Mouse (Mus musculus) MEL (cell line): ENCODE data around the gene Cnih3. TPM values are rescaled to one million over a fixed set of nuclear protein-coding genes. Genes with fewer than 3 reads are reported as not detected.

ENCODE experiments used
- DNase-seq: peaks from one replicate; pipeline ENCODE4 v3.0.0; 2011; ENCODE audit warnings: low read depth, low spot score
- H3K27ac ChIP-seq: 2 replicates; pipeline ENCODE4 v1.5.1; 2012; ENCODE audit warnings: low read depth, mild to moderate bottlenecking, control low read depth, low read length, moderate library complexity; ENCODE audit not compliant: control insufficient read depth
- H3K27me3 ChIP-seq, 2 experiments: fragments of 150-350 bp in 1 of 2; sonication (generic) in 1 of 2; 2 replicates each; pipeline ENCODE4 v1.6.1; 2012; ENCODE audit warnings: low read length in 2 of 2, mild to moderate bottlenecking in 2 of 2, improper control_type of control experiment in 1 of 2, moderate library complexity in 1 of 2; ENCODE audit not compliant: insufficient read depth in 2 of 2, control insufficient read depth in 1 of 2
- H3K36me3 ChIP-seq, 2 experiments: 2 replicates each; pipeline ENCODE4 v1.6.1; 2012 to 2014; ENCODE audit warnings: low read length in 2 of 2, improper control_type of control experiment in 1 of 2, inconsistent platforms in 1 of 2, mild to moderate bottlenecking in 1 of 2; ENCODE audit not compliant: insufficient read depth in 2 of 2, control insufficient read depth in 1 of 2
- H3K4me1 ChIP-seq, 2 experiments: fragments of 150-350 bp in 1 of 2; sonication (generic) in 1 of 2; 2 replicates each; pipeline ENCODE4 v1.6.1; 2012; ENCODE audit warnings: low read length in 2 of 2, improper control_type of control experiment in 1 of 2, mild to moderate bottlenecking in 1 of 2; ENCODE audit not compliant: insufficient read depth in 2 of 2, control insufficient read depth in 1 of 2
- H3K4me3 ChIP-seq, 2 experiments: fragments of 150-350 bp in 1 of 2; sonication (generic) in 1 of 2; 2 replicates each; pipeline ENCODE4 v1.5.1; 2012; ENCODE audit warnings: low read depth in 2 of 2, low read length in 2 of 2, mild to moderate bottlenecking in 2 of 2, moderate library complexity in 2 of 2, control low read depth in 1 of 2, improper control_type of control experiment in 1 of 2; ENCODE audit not compliant: control insufficient read depth in 1 of 2, insufficient read depth in 1 of 2
- H3K79me2 ChIP-seq: 2 replicates; pipeline ENCODE4 v1.6.1; 2012; ENCODE audit warnings: mild to moderate bottlenecking, low read length, moderate library complexity; ENCODE audit not compliant: control insufficient read depth, poor library complexity, insufficient read depth
- H3K9ac ChIP-seq: 2 replicates; pipeline ENCODE4 v1.6.1; 2012; ENCODE audit warnings: low read depth, mild to moderate bottlenecking, control low read depth, low read length, moderate library complexity; ENCODE audit not compliant: control insufficient read depth, poor library complexity, severe bottlenecking
- H3K9me3 ChIP-seq: fragments of 150-350 bp; sonication (generic); replicated peaks from 2 replicates; pipeline ENCODE4 v1.6.1; 2012; ENCODE audit warnings: mild to moderate bottlenecking, low read length, improper control_type of control experiment, moderate library complexity; ENCODE audit not compliant: insufficient read depth
- BHLHE40 ChIP-seq: IDR thresholded peaks from 2 replicates; pipeline ENCODE4 v1.6.1; 2012; ENCODE audit warnings: low read depth, mild to moderate bottlenecking, inconsistent platforms, low read length, improper control_type of control experiment, borderline replicate concordance
- CHD2 ChIP-seq: IDR thresholded peaks from 2 replicates; pipeline ENCODE4 v1.6.1; 2011; ENCODE audit warnings: low read length, improper control_type of control experiment
- CTCF ChIP-seq, 3 experiments: IDR thresholded peaks in 2 of 3; conservative IDR thresholded peaks in 1 of 3; 2 replicates each; pipeline ENCODE4 v1.5.1; 2011 to 2012; ENCODE audit warnings: low read length in 3 of 3, low read depth in 2 of 3, mild to moderate bottlenecking in 2 of 3, improper control_type of control experiment in 1 of 3, inconsistent platforms in 1 of 3, mixed read lengths in 1 of 3, moderate library complexity in 1 of 3; ENCODE audit not compliant: control insufficient read depth in 1 of 3, insufficient read depth in 1 of 3, poor library complexity in 1 of 3, severe bottlenecking in 1 of 3
- E2F4 ChIP-seq: IDR thresholded peaks from 2 replicates; pipeline ENCODE4 v1.6.1; 2011; ENCODE audit warnings: low read depth, low read length, improper control_type of control experiment, borderline replicate concordance
- ELF1 ChIP-seq: IDR thresholded peaks from 2 replicates; pipeline ENCODE4 v1.6.1; 2014; ENCODE audit warnings: low read depth, mild to moderate bottlenecking, inconsistent platforms, low read length, improper control_type of control experiment, moderate library complexity
- ETS1 ChIP-seq: IDR thresholded peaks from 2 replicates; pipeline ENCODE4 v1.6.1; 2012; ENCODE audit warnings: low read depth, mild to moderate bottlenecking, inconsistent platforms, low read length, improper control_type of control experiment, moderate library complexity
- GABPA ChIP-seq: IDR thresholded peaks from 2 replicates; pipeline ENCODE4 v1.6.1; 2012; ENCODE audit warnings: low read depth, mild to moderate bottlenecking, inconsistent platforms, low read length, improper control_type of control experiment, moderate library complexity
- GATA1 ChIP-seq: IDR thresholded peaks from 2 replicates; pipeline ENCODE4 v1.6.1; 2011; ENCODE audit warnings: low read depth, low read length, improper control_type of control experiment
- HCFC1 ChIP-seq: IDR thresholded peaks from 2 replicates; pipeline ENCODE4 v1.6.1; 2012; ENCODE audit warnings: low read depth, mild to moderate bottlenecking, inconsistent platforms, low read length, improper control_type of control experiment, moderate library complexity
- JUND ChIP-seq: IDR thresholded peaks from 2 replicates; pipeline ENCODE4 v1.6.1; 2011; ENCODE audit warnings: low read depth, mild to moderate bottlenecking, improper control_type of control experiment, low read length
- KAT2A ChIP-seq: conservative IDR thresholded peaks from 2 replicates; pipeline ENCODE4 v1.6.1; 2012; ENCODE audit warnings: low read depth, low read length, improper control_type of control experiment, inconsistent platforms
- MAFK ChIP-seq: IDR thresholded peaks from 2 replicates; pipeline ENCODE4 v1.6.1; 2011; ENCODE audit warnings: low read depth, mild to moderate bottlenecking, low read length, improper control_type of control experiment, borderline replicate concordance
- NELFE ChIP-seq: IDR thresholded peaks from 2 replicates; pipeline ENCODE4 v1.6.1; 2011; ENCODE audit warnings: low read depth, low read length, improper control_type of control experiment
- POLR2AphosphoS2 ChIP-seq: IDR thresholded peaks from 2 replicates; pipeline ENCODE4 v1.6.1; 2011; ENCODE audit warnings: low read length, improper control_type of control experiment
- RAD21 ChIP-seq: IDR thresholded peaks from 2 replicates; pipeline ENCODE4 v1.6.1; 2011; ENCODE audit warnings: mild to moderate bottlenecking, low read depth, low read length, improper control_type of control experiment
- TAL1 ChIP-seq: IDR thresholded peaks from 2 replicates; pipeline ENCODE4 v1.6.1; 2012; ENCODE audit warnings: mild to moderate bottlenecking, inconsistent platforms, low read length, moderate library complexity, mixed read lengths
- TCF12 ChIP-seq: IDR thresholded peaks from 2 replicates; pipeline ENCODE4 v1.6.1; 2014; ENCODE audit warnings: low read depth, mild to moderate bottlenecking, inconsistent platforms, low read length, improper control_type of control experiment, moderate library complexity
- USF2 ChIP-seq, 2 experiments: IDR thresholded peaks; 2 replicates each; pipeline ENCODE4 v1.6.1; 2011 to 2012; ENCODE audit warnings: improper control_type of control experiment in 2 of 2, low read length in 2 of 2, borderline replicate concordance in 1 of 2, inconsistent platforms in 1 of 2, low read depth in 1 of 2, mild to moderate bottlenecking in 1 of 2; ENCODE audit not compliant: insufficient read depth in 1 of 2
- ZC3H11A ChIP-seq: IDR thresholded peaks from 2 replicates; pipeline ENCODE4 v1.6.1; 2012; ENCODE audit warnings: low read depth, mild to moderate bottlenecking, inconsistent platforms, low read length, improper control_type of control experiment
- ZNF384 ChIP-seq: IDR thresholded peaks from 2 replicates; pipeline ENCODE4 v1.6.1; 2012; ENCODE audit warnings: low read depth, mild to moderate bottlenecking, inconsistent platforms, low read length, improper control_type of control experiment
- polyA plus RNA-seq, 2 experiments: library from polyadenylated mRNA; stranded (reverse) in 1 of 2; unstranded in 1 of 2; fragments of >175 nt in 1 of 2; fragments of >200 nt in 1 of 2; gene quantifications; 2 replicates each; pipeline versions ENCODE4 v1.2.1 to v1.2.4; 2012; ENCODE audit warnings: low replicate concordance in 2 of 2, low read depth in 1 of 2; ENCODE audit not compliant: insufficient read length in 2 of 2, insufficient read depth in 1 of 2, missing spikeins in 1 of 2
- total RNA-seq: library from RNA; depleted of rRNA; stranded (reverse); fragments of 300-350 nt; gene quantifications from 2 replicates; pipeline ENCODE4 v1.2.3, GENCODE M21; 2012

Cnih3 gene
- total and polyA plus RNA-seq, 3 experiments, result not detected

- H3K36me3 ChIP-seq, result peaks cover 0 to 19% of the 10 kb centered on the region in 2 experiments; a peak in 2 of 4 replicates
- peaks cover 0 to 29% of the 10 kb centered on the region in 2 experiments; a peak in 3 of 4 replicates for H3K4me1 ChIP-seq
- no peaks in the 10 kb centered on the region for H3K27me3 ChIP-seq
- no peak for DNase-seq
- no peaks in the 10 kb centered on the region for H3K79me2 ChIP-seq
- H3K9me3 ChIP-seq, result no peaks in the 10 kb centered on the region
- H3K9ac ChIP-seq, result no peak overlapping the region
- H3K4me3 ChIP-seq, result no peak overlapping the region
- no peak overlapping the region for H3K27ac ChIP-seq
- no peak for TF ChIP-seq JUND
- no peak for TF ChIP-seq HCFC1
- no peak for TF ChIP-seq E2F4
- TF ChIP-seq POLR2AphosphoS2, result no peak
- TF ChIP-seq MAFK, result no peak
- no peak for TF ChIP-seq ZC3H11A
- no peak for TF ChIP-seq CTCF (IDR thresholded peaks at IDR 0.05 in 2 of 3, conservative IDR thresholded peaks at IDR 0.05 in 1 of 3; ENCODE audit: control insufficient read depth in 1 of 3, insufficient read depth in 1 of 3, low read depth in 2 of 3, low read length in 3 of 3, poor library complexity in 1 of 3, severe bottlenecking in 1 of 3)
- TF ChIP-seq TAL1, result no peak
These were observed 25.3 kb upstream of the Cnih3 start for GRCm38 (mm10) chr1:181327137-181327536.

- H3K36me3 ChIP-seq, result peaks cover 0 to 20% of the 10 kb centered on the region in 2 experiments; a peak in 2 of 4 replicates
- no peaks in the 10 kb centered on the region for H3K79me2 ChIP-seq
- H3K9me3 ChIP-seq, result no peaks in the 10 kb centered on the region
- no peak for DNase-seq
- no peak overlapping the region for H3K4me3 ChIP-seq
- H3K27me3 ChIP-seq, result no peaks in the 10 kb centered on the region
- H3K9ac ChIP-seq, result no peak overlapping the region
- H3K4me1 ChIP-seq, result peaks cover 0 to 30% of the 10 kb centered on the region in 2 experiments; a peak in 3 of 4 replicates
- no peak overlapping the region for H3K27ac ChIP-seq
- TF ChIP-seq USF2 (IDR thresholded peaks at IDR 0.05; ENCODE audit: borderline replicate concordance in 1 of 2, insufficient read depth in 1 of 2, low read depth in 1 of 2, low read length in 2 of 2) (no peak), E2F4 (no peak), ETS1 (no peak), ELF1 (no peak), CTCF (IDR thresholded peaks at IDR 0.05 in 2 of 3, conservative IDR thresholded peaks at IDR 0.05 in 1 of 3; ENCODE audit: control insufficient read depth in 1 of 3, insufficient read depth in 1 of 3, low read depth in 2 of 3, low read length in 3 of 3, poor library complexity in 1 of 3, severe bottlenecking in 1 of 3) (no peak), JUND (no peak), CHD2 (no peak), TCF12 (no peak), KAT2A (no peak), NELFE (no peak), BHLHE40 (no peak), RAD21 (no peak), GATA1 (no peak), TAL1 (no peak), GABPA (no peak), POLR2AphosphoS2 (no peak), ZNF384 (no peak)
These were observed 24.6 kb upstream of the Cnih3 start for GRCm38 (mm10) chr1:181327636-181328420.
